Mouse (Mus musculus) kidney, adult 2 months (tissue): ENCODE results near the gene B3glct.

ENCODE experiments used
- CTCF ChIP-seq: fragments of 200-500 bp; conservative IDR thresholded peaks from 2 replicates; pipeline ENCODE4 v1.5.1; 2011; ENCODE audit warnings: low read depth, mild to moderate bottlenecking, control low read depth, low read length, moderate library complexity, mixed read lengths; ENCODE audit not compliant: insufficient read depth, insufficient read length
- POLR2A ChIP-seq: fragments of 200-500 bp; IDR thresholded peaks from one replicate; pipeline ENCODE4 v1.6.1; 2011; ENCODE audit warnings: low read depth, low read length, control low read depth

DNA sequence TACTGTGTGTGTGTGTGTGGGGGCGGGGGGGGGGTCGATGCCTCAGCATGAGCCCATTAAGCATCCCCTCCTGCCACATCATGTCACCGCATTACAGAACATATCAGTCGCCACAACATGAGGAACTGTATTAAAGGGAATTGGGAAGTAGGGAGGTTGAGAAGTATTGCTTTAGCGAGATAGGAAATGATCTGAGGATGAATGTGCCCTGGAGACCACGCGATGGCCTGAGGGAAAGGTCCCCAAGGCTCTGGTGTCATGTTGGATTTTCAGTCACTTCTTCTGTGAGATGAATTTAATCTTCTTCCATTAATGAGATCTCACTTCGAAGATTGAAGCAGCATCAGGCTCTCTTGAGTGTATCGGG is 18.6 kb upstream of the B3glct start:
- no peak for TF ChIP-seq POLR2A
- TF ChIP-seq CTCF, result no peak
